Mouse (Mus musculus): Measurements from ENCODE around the gene Iqck.

The Iqck gene

GRCm38 (mm10) chr7:118855171-118855876 is at the start of gene Iqck:
TSS of gene Iqck (plus strand) at chr7:118855752.
- peak; percentile 95 to 96 for DNase-seq

DNA sequence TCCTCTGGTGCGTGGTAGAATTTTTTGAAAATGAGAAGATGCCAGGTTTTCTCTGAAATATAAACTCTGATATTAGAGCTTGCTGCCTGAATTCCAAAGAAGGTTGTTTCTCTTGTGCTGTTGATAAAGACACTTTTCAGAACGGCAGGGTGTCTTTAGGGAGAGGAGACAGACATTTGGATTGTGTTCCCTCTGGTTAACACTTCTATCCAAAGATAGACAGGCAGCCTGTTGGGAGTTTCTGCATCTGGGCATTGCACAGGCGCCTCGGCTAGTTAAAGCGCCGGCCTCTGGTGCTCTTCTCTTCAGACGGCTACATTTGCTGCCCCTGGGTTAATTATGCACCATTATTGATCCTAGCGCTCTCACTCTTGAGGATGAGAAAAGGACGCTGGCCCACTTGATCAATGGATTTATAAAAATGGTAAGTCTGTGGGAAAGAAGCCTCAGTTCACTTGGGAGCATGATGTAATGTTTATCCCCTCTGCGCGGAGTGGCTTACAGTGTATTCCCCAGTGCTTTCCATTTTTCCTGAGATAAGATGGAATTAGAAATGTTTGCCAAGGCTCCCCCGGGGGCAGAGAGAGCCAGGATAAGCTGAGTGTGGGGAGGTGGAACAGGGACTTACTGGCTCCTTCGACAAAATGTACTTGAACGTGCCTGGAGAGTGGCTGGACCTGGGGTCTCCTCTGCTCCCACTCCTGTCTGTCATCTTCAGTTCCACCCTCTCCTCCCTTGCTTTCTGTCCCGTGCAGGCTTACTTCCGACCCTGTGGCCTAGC is 48.7 kb upstream of the Iqck start:
- DNase-seq = no peak

DNA sequence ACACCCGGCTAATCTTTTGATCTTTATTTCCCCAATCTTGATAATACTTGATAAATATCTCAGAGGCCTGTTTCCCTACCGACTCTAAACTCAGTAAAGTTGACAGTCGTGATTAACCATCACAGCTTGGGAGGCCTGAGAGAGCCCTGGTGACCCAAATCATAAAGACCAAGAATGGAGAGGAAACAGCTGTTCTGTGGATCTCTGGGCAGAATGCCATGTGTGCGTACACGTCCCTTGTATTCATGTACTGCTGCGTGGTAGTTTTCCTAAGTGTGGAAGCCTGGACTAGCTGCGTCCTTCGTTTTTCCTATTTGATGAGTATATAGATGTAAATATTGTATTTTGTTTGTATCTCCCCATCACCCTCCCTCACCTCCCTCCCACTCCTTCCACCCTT is 47.7 kb upstream of the Iqck start:
- no peak for DNase-seq

DNA sequence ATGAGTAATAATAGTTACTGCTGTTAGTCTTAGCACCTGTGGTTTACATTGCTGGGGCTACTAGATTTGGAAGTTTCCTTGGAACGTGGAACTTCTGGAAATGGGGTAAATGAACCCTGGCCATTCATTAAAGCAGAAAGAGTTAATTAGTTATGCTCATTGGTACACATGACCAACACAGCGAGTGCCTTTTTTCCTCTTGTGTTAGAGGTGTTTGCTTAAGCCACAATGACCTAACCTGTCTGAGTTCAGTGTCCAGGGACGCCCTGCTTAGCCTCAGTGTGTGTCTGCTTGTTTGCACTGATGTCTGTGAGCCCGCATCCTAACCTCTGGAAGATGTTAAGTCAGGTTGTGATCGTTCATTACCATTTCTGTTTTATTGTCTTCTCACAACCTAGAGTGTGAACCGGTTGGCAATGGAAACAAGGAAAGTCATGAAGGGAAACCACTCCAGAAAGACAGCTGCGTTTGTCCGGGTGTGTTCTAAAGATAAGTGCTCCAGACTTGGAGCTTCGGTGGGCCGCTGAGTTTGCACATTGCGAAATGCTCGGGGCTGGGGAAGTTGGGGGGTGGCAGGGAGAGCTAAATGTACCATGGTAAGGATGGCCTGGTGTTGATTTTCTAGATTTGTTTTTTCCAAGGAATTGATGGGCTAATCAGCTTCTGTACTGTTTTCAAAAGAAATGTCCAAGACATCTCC is 44.0 kb upstream of the Iqck start:
- no peak for DNase-seq

- no peak for DNase-seq
Measured at GRCm38 (mm10) chr7:118813592-118813991, 42.0 kb upstream of the Iqck start.

DNA sequence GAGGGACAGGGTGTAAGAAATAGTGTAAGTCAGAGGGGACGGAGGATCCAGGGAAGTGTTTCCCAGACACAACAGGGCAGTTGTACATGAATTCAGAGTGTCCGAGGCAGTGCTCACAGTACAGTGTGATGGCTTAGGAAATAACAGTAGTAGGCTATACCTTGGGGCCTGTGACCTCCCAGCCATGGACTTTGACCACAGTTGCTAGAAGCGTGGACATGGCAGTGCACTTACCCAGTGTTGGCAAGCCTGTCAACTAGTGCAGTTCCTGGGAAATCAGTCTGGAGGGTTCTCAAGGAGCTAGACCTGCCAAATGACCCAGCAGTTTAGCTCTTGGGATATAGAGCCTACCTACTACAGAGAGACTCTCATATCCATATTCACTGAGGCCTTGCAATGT is 39.3 kb upstream of the Iqck start:
- no peak for DNase-seq

DNA sequence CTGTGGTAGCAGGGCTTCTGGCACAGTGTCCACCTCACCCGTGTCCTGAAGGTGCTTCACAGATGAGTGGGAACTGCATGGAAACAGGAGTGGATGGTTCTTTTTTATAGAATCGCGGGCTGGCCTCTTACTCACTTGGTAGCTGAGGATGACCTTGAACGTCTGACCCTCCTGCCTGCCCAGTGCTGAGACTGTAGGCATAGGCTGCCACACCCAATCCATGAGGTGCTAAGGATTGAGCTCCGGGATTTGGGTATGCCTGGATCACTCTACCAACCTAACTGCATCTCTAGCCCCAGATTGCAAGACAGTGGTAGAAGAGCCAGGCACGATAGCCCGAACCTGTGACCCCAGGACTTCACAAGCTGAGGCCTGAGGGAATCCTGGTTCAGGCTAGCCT is 37.8 kb upstream of the Iqck start:
- DNase-seq = no peak

- no peak for DNase-seq
Measured at GRCm38 (mm10) chr7:118819666-118820065, 35.9 kb upstream of the Iqck start.

- no peak for DNase-seq
Measured at GRCm38 (mm10) chr7:118821356-118821755, 34.2 kb upstream of the Iqck start.

DNA sequence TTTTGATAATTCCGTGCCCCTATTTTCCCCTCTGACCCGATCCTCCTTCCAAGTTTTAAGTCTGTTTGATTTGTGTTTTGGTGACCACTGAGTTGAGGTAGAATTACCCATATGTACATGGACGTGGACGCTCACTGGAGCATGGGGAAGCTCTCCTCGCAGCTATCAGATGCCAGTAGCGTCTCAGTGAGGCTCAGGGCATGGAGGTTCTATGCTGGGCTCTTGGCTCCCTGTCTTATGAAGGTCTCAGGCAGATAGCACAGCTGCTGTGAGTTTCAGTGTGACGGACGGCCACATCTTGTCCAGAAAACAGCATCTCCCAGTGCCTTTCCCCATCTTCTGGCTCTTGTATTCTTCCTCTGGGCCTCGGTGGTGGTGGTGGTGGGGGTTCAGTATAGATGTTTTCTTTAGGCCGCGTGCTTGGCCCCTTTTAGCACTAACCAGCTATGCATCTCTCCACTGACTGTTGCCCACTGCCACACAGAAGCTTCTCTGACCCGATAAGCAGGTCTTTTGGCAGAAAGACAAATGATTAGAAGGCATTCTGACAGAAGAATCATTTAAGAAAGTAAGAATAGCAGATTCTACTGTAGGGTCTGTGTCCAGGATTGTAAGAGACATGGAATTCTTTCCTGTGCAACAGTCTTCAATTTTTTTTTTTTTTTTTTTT is 33.5 kb upstream of the Iqck start:
- no peak for DNase-seq

GRCm38 (mm10) chr7:118824451-118824850 is 31.1 kb upstream of the Iqck start:
- no peak for DNase-seq

GRCm38 (mm10) chr7:118827975-118828416 is 27.6 kb upstream of the Iqck start:
- DNase-seq = no peak

GRCm38 (mm10) chr7:118837901-118838300 is 17.7 kb upstream of the Iqck start:
- DNase-seq = peak; percentile 71 to 77

- DNase-seq = peak; percentile 76 to 89
Measured at GRCm38 (mm10) chr7:118841030-118841745, 14.4 kb upstream of the Iqck start.

GRCm38 (mm10) chr7:118841796-118842195 is 13.8 kb upstream of the Iqck start:
- DNase-seq = peak in 1 of 2 experiments; percentile 61

DNA sequence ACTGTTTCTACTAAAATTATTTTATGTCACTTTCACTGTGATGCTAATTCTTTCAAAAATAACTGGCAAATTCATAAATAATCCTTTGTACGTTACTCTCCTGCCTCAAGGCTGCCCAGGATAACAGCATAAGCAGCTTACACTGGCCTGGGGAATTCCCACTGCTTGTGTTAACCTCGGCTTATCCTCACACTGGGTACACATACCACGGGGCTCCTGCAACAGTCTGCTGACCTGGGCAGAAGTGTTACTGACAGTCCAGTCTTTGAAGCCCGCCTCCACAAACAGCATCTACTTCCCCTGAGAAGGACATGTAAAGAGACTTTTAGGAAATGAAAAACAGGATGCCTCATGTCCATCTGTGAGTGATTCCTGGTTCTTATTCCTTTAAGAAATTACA is 12.6 kb upstream of the Iqck start:
- DNase-seq = no peak

DNA sequence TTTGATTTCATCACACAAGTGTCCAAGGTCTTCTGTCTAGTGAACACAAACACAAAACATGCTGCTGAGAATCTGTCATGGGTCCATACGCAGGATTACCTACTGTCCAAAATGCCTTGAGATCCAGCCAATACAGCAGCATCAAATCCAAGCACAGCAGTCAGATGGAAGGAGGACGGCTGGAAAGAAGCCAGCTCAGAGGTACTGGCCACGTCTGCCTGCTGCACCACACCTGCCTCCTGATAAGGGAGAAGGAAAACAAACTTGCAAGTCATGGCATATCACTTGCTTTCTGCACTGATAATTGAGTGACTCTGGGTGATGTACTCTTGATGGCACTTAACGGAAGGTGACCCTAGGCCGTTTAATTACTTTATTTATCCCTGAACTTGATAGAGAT is 10.4 kb upstream of the Iqck start:
- no peak for DNase-seq

- no peak for DNase-seq
Measured at GRCm38 (mm10) chr7:118846329-118846728, 9.2 kb upstream of the Iqck start.

- DNase-seq = no peak
Measured at GRCm38 (mm10) chr7:118848796-118849195, 6.8 kb upstream of the Iqck start.

- no peak for DNase-seq
Measured at GRCm38 (mm10) chr7:118849543-118850250, 5.9 kb upstream of the Iqck start.

GRCm38 (mm10) chr7:118850676-118851290 is 4.8 kb upstream of the Iqck start:
- peak in 1 of 2 experiments; percentile 40 for DNase-seq

All from cerebellum, postnatal 14 days (tissue).